Mouse (Mus musculus) MEL (cell line): Measurements from ENCODE around the gene Neu2. TPM values are rescaled to one million over a fixed set of nuclear protein-coding genes. Genes with fewer than 3 reads are reported as not detected.
"Not testable (repeated sequence)": the region's sequence is repeated elsewhere in the genome, so short reads cannot be mapped to it uniquely, and the experiment has no call there.

Experiments
- DNase-seq: peaks from one replicate; pipeline ENCODE4 v3.0.0; 2011; ENCODE audit warnings: low read depth, low spot score
- H3K27ac ChIP-seq: 2 replicates; pipeline ENCODE4 v1.5.1; 2012; ENCODE audit warnings: low read depth, mild to moderate bottlenecking, control low read depth, low read length, moderate library complexity; ENCODE audit not compliant: control insufficient read depth
- H3K27me3 ChIP-seq, 2 experiments: fragments of 150-350 bp in 1 of 2; sonication (generic) in 1 of 2; 2 replicates each; pipeline ENCODE4 v1.6.1; 2012; ENCODE audit warnings: low read length in 2 of 2, mild to moderate bottlenecking in 2 of 2, improper control_type of control experiment in 1 of 2, moderate library complexity in 1 of 2; ENCODE audit not compliant: insufficient read depth in 2 of 2, control insufficient read depth in 1 of 2
- H3K36me3 ChIP-seq, 2 experiments: 2 replicates each; pipeline ENCODE4 v1.6.1; 2012 to 2014; ENCODE audit warnings: low read length in 2 of 2, improper control_type of control experiment in 1 of 2, inconsistent platforms in 1 of 2, mild to moderate bottlenecking in 1 of 2; ENCODE audit not compliant: insufficient read depth in 2 of 2, control insufficient read depth in 1 of 2
- H3K4me1 ChIP-seq, 2 experiments: fragments of 150-350 bp in 1 of 2; sonication (generic) in 1 of 2; 2 replicates each; pipeline ENCODE4 v1.6.1; 2012; ENCODE audit warnings: low read length in 2 of 2, improper control_type of control experiment in 1 of 2, mild to moderate bottlenecking in 1 of 2; ENCODE audit not compliant: insufficient read depth in 2 of 2, control insufficient read depth in 1 of 2
- H3K4me3 ChIP-seq, 2 experiments: fragments of 150-350 bp in 1 of 2; sonication (generic) in 1 of 2; 2 replicates each; pipeline ENCODE4 v1.5.1; 2012; ENCODE audit warnings: low read depth in 2 of 2, low read length in 2 of 2, mild to moderate bottlenecking in 2 of 2, moderate library complexity in 2 of 2, control low read depth in 1 of 2, improper control_type of control experiment in 1 of 2; ENCODE audit not compliant: control insufficient read depth in 1 of 2, insufficient read depth in 1 of 2
- H3K79me2 ChIP-seq: 2 replicates; pipeline ENCODE4 v1.6.1; 2012; ENCODE audit warnings: mild to moderate bottlenecking, low read length, moderate library complexity; ENCODE audit not compliant: control insufficient read depth, poor library complexity, insufficient read depth
- H3K9ac ChIP-seq: 2 replicates; pipeline ENCODE4 v1.6.1; 2012; ENCODE audit warnings: low read depth, mild to moderate bottlenecking, control low read depth, low read length, moderate library complexity; ENCODE audit not compliant: control insufficient read depth, poor library complexity, severe bottlenecking
- H3K9me3 ChIP-seq: fragments of 150-350 bp; sonication (generic); replicated peaks from 2 replicates; pipeline ENCODE4 v1.6.1; 2012; ENCODE audit warnings: mild to moderate bottlenecking, low read length, improper control_type of control experiment, moderate library complexity; ENCODE audit not compliant: insufficient read depth
- BHLHE40 ChIP-seq: IDR thresholded peaks from 2 replicates; pipeline ENCODE4 v1.6.1; 2012; ENCODE audit warnings: low read depth, mild to moderate bottlenecking, inconsistent platforms, low read length, improper control_type of control experiment, borderline replicate concordance
- CHD2 ChIP-seq: IDR thresholded peaks from 2 replicates; pipeline ENCODE4 v1.6.1; 2011; ENCODE audit warnings: low read length, improper control_type of control experiment
- CTCF ChIP-seq, 3 experiments: IDR thresholded peaks in 2 of 3; conservative IDR thresholded peaks in 1 of 3; 2 replicates each; pipeline ENCODE4 v1.5.1; 2011 to 2012; ENCODE audit warnings: low read length in 3 of 3, low read depth in 2 of 3, mild to moderate bottlenecking in 2 of 3, improper control_type of control experiment in 1 of 3, inconsistent platforms in 1 of 3, mixed read lengths in 1 of 3, moderate library complexity in 1 of 3; ENCODE audit not compliant: control insufficient read depth in 1 of 3, insufficient read depth in 1 of 3, poor library complexity in 1 of 3, severe bottlenecking in 1 of 3
- E2F4 ChIP-seq: IDR thresholded peaks from 2 replicates; pipeline ENCODE4 v1.6.1; 2011; ENCODE audit warnings: low read depth, low read length, improper control_type of control experiment, borderline replicate concordance
- EP300 ChIP-seq, 2 experiments: IDR thresholded peaks; 2 replicates each; pipeline ENCODE4 v1.6.1; 2011; ENCODE audit warnings: improper control_type of control experiment in 2 of 2, low read length in 2 of 2, low read depth in 1 of 2, mild to moderate bottlenecking in 1 of 2
- ETS1 ChIP-seq: IDR thresholded peaks from 2 replicates; pipeline ENCODE4 v1.6.1; 2012; ENCODE audit warnings: low read depth, mild to moderate bottlenecking, inconsistent platforms, low read length, improper control_type of control experiment, moderate library complexity
- GATA1 ChIP-seq: IDR thresholded peaks from 2 replicates; pipeline ENCODE4 v1.6.1; 2011; ENCODE audit warnings: low read depth, low read length, improper control_type of control experiment
- KAT2A ChIP-seq: conservative IDR thresholded peaks from 2 replicates; pipeline ENCODE4 v1.6.1; 2012; ENCODE audit warnings: low read depth, low read length, improper control_type of control experiment, inconsistent platforms
- MAX ChIP-seq: IDR thresholded peaks from 2 replicates; pipeline ENCODE4 v1.6.1; 2011; ENCODE audit warnings: low read length, improper control_type of control experiment
- MEF2A ChIP-seq: IDR thresholded peaks from 2 replicates; pipeline ENCODE4 v1.6.1; 2014; ENCODE audit warnings: low read depth, mild to moderate bottlenecking, inconsistent platforms, low read length, improper control_type of control experiment; ENCODE audit not compliant: poor library complexity, insufficient replicate concordance, severe bottlenecking; ENCODE audit errors: extremely low read depth
- MYC ChIP-seq: IDR thresholded peaks from 2 replicates; pipeline ENCODE4 v1.6.1; 2011; ENCODE audit warnings: low read depth, mild to moderate bottlenecking, low read length, improper control_type of control experiment, moderate library complexity
- NRF1 ChIP-seq: IDR thresholded peaks from 2 replicates; pipeline ENCODE4 v1.6.1; 2014; ENCODE audit warnings: low read depth, mild to moderate bottlenecking, inconsistent platforms, low read length, improper control_type of control experiment, moderate library complexity; ENCODE audit not compliant: poor library complexity, insufficient read depth, severe bottlenecking
- POLR2A ChIP-seq, 2 experiments: IDR thresholded peaks; 2 replicates each; pipeline ENCODE4 v1.6.1; 2011 to 2012; ENCODE audit warnings: low read length in 2 of 2, mild to moderate bottlenecking in 2 of 2, control low read depth in 1 of 2, improper control_type of control experiment in 1 of 2, low read depth in 1 of 2, moderate library complexity in 1 of 2; ENCODE audit not compliant: control insufficient read depth in 1 of 2, insufficient read depth in 1 of 2, poor library complexity in 1 of 2
- POLR2AphosphoS5 ChIP-seq: IDR thresholded peaks from 2 replicates; pipeline ENCODE4 v1.6.1; 2012; ENCODE audit warnings: low read depth, borderline replicate concordance, mild to moderate bottlenecking, inconsistent platforms, low read length, moderate library complexity, mixed read lengths
- TCF12 ChIP-seq: IDR thresholded peaks from 2 replicates; pipeline ENCODE4 v1.6.1; 2014; ENCODE audit warnings: low read depth, mild to moderate bottlenecking, inconsistent platforms, low read length, improper control_type of control experiment, moderate library complexity
- ZKSCAN1 ChIP-seq: IDR thresholded peaks from 2 replicates; pipeline ENCODE4 v1.6.1; 2012; ENCODE audit warnings: low read depth, mild to moderate bottlenecking, inconsistent platforms, low read length, improper control_type of control experiment, moderate library complexity
- ZMIZ1 ChIP-seq: IDR thresholded peaks from 2 replicates; pipeline ENCODE4 v1.6.1; 2012; ENCODE audit warnings: low read depth, mild to moderate bottlenecking, inconsistent platforms, low read length, improper control_type of control experiment, moderate library complexity
- ZNF384 ChIP-seq: IDR thresholded peaks from 2 replicates; pipeline ENCODE4 v1.6.1; 2012; ENCODE audit warnings: low read depth, mild to moderate bottlenecking, inconsistent platforms, low read length, improper control_type of control experiment
- polyA plus RNA-seq, 2 experiments: library from polyadenylated mRNA; stranded (reverse) in 1 of 2; unstranded in 1 of 2; fragments of >175 nt in 1 of 2; fragments of >200 nt in 1 of 2; gene quantifications; 2 replicates each; pipeline versions ENCODE4 v1.2.1 to v1.2.4; 2012; ENCODE audit warnings: low replicate concordance in 2 of 2, low read depth in 1 of 2; ENCODE audit not compliant: insufficient read length in 2 of 2, insufficient read depth in 1 of 2, missing spikeins in 1 of 2
- total RNA-seq: library from RNA; depleted of rRNA; stranded (reverse); fragments of 300-350 nt; gene quantifications from 2 replicates; pipeline ENCODE4 v1.2.3, GENCODE M21; 2012

Gene Neu2
- total and polyA plus RNA-seq, 3 experiments, result not detected

GRCm38 (mm10) chr1:87468321-87468720 lies 41.4 kb upstream of the Neu2 start (continued):
- no peak; the same call in 1 of the 2 replicates for TF ChIP-seq MYC

GRCm38 (mm10) chr1:87469971-87470370 lies 39.7 kb upstream of the Neu2 start, which contains the start of gene Snorc:
Gene Snorc, plus strand, starts transcription at chr1:87470271.
- H3K9ac ChIP-seq, H3K27me3 ChIP-seq: not testable (repeated sequence)

GRCm38 (mm10) chr1:87471914-87472313 lies 37.8 kb upstream of the Neu2 start:
- no peaks in the 10 kb centered on the region for H3K4me1 ChIP-seq
- H3K9ac ChIP-seq, result no peak overlapping the region
- H3K36me3 ChIP-seq, result no peaks in the 10 kb centered on the region
- H3K27ac ChIP-seq, result no peak overlapping the region
- no peaks in the 10 kb centered on the region for H3K79me2 ChIP-seq
- no peak for DNase-seq
- TF ChIP-seq POLR2AphosphoS5, result no peak
- TF ChIP-seq GATA1, result no peak
- no peak for TF ChIP-seq TCF12
- TF ChIP-seq CHD2, result no peak
- no peak for TF ChIP-seq BHLHE40
- TF ChIP-seq MEF2A, result no peak
- no peak for TF ChIP-seq EP300 (IDR thresholded peaks at IDR 0.05; ENCODE audit: low read depth in 1 of 2, low read length in 2 of 2)
- TF ChIP-seq ZMIZ1, result no peak
- TF ChIP-seq NRF1, result no peak
- no peak for TF ChIP-seq E2F4
- TF ChIP-seq ETS1, result no peak
- no peak for TF ChIP-seq KAT2A
- TF ChIP-seq MAX, result no peak
- TF ChIP-seq ZKSCAN1, result no peak
- no peak for TF ChIP-seq MYC
- TF ChIP-seq ZNF384, result no peak
- no peak for TF ChIP-seq POLR2A (IDR thresholded peaks at IDR 0.05; ENCODE audit: control insufficient read depth in 1 of 2, insufficient read depth in 1 of 2, low read depth in 1 of 2, low read length in 2 of 2, poor library complexity in 1 of 2)
- TF ChIP-seq CTCF (IDR thresholded peaks at IDR 0.05 in 2 of 3, conservative IDR thresholded peaks at IDR 0.05 in 1 of 3; ENCODE audit: control insufficient read depth in 1 of 3, insufficient read depth in 1 of 3, low read depth in 2 of 3, low read length in 3 of 3, poor library complexity in 1 of 3, severe bottlenecking in 1 of 3), result no peak
- H3K9me3 ChIP-seq, result no peaks in the 10 kb centered on the region
- H3K27me3 ChIP-seq, result peaks cover 0 to 3% of the 10 kb centered on the region in 2 experiments; a peak in 2 of 4 replicates
- H3K4me3 ChIP-seq, result no peak overlapping the region

More at GRCm38 (mm10) chr1:87469971-87470370, 39.7 kb upstream of the Neu2 start, which contains the start of gene Snorc:
- not testable (repeated sequence) for H3K4me1 ChIP-seq, DNase-seq, H3K36me3 ChIP-seq, H3K4me3 ChIP-seq, H3K9me3 ChIP-seq, H3K27ac ChIP-seq, H3K79me2 ChIP-seq
